Mouse (Mus musculus) ovary, postnatal 36 days (tissue): ENCODE results near the gene Cacna1e.
A peak's percentile ranks its signal among the peaks of the same experiment; 100 is the strongest.

Experiments
- DNase-seq: peaks from one replicate; pipeline ENCODE4 v3.0.0; 2022; ENCODE audit warnings: low spot score, mixed read lengths

The Cacna1e gene

DNA sequence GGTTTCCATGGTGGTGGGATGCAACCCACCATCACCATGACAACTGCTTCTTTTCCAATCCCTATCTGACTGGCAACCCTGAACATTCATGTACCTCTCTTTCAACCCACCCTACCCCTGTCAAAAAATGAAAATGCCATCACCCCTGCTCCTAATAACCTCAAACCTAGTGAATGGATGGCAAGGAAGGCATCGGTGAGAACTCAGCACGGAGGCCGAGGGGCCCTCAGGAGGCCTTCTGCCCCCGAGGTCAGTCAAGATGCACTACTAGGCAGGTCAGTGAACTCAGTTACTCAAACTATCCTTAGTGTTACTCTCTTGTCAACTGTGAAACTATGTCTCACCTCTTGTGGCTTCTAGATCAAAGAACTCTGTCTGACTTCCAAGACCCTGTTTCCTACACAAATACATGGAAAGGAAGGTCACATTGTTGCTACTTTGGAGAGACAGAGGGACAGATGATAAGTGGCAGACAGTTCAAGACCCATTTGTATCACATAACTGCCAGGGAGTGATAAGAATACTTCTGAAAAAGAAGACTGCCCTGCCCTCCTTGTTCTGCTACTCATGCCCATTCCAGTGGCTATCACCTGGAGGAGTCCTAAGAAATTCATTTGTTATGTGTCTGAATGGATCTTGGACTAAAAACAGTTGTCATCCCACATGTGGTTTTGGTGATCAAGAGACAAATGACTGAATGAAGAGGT is 176.6 kb downstream of the Cacna1e start:
- no peak for DNase-seq

DNA sequence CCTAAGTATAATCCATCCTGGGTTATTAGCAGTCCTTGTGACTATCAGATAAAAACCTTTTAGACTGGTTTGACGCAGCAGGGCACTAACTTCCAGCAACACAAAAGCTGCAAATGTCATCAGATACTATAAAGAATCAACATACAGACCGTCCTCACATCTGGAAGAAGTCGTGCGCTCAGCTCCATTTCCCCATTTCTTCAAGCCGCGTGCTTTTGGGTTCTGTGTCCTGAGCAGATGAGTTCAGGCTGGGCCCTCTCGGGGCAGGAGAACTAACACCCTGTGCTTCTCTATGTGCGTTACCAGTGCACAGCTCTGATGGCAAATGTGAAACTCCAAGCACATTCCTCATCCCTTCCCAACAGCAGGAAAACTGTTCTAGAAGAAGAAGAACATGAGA is 177.3 kb downstream of the Cacna1e start:
- DNase-seq: no peak

DNA sequence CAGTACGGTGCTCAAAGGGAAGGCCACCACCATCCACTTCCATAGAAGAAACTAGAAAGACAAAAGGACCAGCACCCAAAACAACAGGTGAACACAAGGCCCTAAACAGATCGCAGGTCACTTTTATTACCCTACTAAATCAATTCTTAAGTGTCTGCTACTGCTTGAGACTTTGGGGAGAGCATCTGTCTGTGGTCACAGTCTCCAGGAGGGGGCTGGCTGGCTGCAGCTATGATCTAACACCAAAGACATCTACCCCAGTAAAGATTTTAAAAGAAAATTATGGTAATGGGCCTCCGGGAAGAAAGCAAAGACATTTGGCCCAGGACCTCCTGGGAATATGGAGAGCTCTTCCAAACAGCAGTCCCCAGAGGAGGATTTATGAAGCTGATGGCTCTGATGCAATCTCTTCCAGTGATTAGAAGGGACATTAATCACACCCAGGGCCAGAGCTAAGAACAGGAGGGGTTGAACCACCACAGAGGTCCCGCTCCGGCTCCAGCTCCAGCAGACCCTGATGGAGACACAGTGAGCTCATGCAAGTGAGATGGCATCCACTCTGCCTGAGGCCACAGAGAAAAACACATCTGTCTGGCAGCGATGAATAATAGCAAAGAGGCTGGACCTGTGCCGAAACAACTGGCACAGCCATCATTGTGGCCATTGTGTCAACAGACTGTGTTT is 178.3 kb downstream of the Cacna1e start:
- no peak for DNase-seq

DNA sequence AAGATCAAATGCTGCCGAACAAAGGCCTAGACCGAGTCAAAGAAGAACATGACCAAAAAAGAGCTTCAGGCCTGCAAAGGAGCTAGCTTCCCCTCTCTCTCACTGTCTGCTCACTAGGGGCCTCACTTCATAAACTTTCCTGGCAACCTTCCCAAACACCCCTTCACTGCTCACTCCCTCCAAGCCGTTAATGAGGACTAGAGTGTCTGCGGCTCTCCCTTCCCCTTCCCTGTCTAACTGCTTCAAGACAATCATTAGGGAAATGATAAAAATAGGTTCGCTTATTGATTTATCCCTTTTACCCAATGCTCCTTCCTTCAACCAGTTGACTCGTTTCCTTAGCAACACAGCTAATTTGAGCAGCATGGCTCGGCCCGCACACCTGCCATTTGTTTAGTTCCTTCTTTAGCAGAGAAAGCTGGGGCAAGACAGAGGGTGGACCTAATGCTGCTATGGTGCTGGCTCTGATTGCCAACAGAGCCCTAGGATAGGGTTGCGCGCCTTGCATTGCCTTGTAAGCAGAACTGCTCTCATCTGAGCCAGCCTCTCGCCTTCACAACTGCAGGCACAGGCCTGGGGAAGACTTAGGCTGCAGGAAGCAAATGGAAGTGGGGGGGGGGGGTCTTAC is 179.6 kb downstream of the Cacna1e start:
- no peak for DNase-seq

DNA sequence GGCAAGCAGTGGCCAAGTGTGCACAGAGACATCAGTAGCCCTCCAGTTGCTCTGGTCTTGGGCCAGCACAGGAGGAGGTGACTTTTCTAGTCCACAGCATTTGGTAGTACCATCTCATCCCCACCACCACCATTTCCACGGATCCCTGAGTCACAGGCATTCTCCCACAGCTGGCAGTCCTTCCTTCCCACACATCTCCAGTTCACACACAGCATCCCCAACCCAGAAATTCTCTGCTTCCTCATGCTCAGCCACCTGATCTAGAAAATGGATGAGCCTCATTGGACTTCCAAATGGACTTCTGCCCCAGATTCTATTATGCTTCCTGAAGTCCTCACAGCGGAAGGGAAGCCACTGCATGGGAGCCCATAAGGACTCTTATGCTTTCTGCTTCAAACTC is 181.7 kb downstream of the Cacna1e start:
- no peak for DNase-seq

DNA sequence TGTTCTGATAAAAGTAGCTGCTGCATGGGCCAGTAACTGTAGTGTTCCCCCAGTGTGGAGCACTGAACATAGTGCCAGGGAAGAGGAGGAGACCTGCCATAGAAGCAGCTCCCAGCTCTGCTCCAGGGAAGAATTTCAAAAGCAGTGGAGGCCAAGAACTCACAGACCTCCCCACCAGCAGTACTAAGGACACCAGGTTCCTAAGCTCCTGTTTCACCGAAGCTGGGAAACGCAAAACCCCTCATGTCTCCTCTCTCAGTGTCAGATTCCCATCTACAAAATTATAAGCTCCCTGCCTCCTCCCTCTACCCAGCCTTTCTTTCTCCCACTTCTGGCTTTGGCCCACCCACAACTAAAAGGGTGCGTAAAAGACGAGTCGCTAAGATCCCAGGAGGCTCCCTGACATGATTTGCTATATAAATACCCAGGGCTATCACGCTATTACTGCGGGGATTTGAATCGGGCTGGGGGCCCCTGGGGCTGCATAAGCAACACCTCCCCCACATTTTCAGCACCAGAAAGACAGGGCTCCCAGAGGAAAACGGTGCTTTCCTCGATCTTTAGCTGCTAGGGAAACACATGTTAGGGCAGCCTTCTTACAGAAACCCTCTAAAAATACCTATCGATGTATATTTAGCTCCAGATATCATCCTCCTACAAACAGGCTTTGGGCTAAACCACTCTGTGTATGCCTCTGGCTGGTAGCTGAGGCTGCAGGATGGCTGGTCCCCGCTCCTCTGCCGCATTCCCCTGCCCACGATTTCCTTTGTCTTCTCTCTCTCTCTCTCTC is 195.2 kb downstream of the Cacna1e start:
- DNase-seq: no peak

DNA sequence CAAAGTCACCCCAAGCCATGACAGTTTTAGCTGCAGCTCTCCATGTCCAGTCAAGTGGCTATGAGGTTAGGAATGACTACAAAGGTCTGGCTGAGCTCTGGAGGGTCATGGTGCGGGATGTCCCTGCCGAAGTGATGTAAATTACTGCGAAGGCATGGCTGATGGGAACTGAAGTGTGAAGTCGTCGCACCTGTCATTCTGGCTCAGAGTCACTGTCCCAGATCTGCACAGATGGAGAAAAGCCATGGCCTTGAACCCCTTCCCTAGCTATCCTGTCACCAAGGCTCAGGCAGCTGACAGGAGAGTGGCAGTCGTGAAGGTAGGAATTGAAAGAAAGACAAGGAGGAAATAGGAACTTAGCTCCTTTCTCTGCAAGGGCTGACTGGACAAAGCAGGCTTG is 197.4 kb downstream of the Cacna1e start:
- DNase-seq: no peak

DNA sequence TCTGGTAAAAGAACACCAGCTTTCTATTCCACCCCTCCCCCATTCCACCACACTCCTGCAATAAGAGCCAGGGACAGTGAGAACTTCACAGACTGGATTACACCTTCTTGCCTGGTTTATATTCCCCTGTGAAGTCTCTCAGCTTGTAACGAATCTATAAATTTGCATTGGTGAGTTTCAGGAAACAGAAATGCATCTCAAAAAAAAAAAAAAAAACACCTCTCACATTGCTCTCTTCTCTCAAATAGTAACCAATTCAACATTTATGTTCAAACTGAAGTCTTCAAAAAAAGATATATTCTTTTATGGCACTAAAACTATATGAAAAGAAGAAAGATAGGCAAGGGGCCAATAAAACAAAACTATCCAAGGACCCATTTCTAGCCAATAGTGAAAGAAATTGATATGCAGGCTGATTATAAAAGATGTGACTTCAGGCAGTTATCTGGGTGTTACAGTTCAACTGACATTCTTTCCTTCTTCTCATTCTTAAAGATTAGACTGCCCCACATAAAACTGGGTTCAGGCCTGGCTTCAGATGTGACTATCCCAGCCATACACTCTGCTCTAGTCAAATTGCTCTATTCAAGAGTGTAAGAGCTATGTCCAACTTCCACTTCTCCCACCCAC is 200.7 kb downstream of the Cacna1e start:
- no peak for DNase-seq

DNA sequence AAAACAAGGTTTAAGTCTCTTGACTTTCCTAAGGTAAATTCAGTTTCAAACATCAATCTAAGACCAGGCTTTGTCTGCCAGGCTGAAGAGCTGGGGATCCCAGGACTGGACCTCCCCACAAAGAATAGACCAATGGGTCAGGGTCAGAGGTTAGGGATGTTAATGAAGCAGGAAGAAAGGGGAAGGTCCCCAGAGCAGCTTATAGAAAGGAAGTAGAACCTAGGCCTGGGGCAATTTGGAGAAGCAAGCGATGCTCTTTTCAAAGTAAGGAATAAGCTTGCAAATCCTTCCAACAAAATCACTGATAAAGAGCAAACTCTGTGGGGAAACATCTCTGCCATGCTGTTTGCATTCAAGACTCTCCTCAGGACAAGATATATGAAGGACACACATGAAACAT is 205.3 kb downstream of the Cacna1e start:
- no peak for DNase-seq

DNA sequence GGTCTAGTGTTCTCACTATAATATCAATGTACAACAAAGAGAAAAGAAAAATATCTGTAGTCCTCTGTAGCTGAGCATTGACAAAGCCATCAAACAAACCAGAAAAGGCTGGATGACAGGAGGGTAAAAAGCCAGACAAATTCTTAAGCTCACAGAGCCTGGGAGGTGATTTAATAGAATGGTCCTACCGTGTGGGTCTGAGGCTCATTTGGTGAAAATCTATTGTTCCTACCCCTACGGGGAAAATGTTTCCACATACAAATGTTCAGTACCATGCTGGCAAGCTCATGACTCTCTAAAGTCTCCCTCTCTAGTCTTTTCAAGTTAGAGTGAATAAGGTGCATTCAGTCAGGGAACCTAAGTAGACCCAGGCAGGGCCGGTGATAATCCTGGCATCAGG is 206.2 kb downstream of the Cacna1e start:
- DNase-seq: no peak

DNA sequence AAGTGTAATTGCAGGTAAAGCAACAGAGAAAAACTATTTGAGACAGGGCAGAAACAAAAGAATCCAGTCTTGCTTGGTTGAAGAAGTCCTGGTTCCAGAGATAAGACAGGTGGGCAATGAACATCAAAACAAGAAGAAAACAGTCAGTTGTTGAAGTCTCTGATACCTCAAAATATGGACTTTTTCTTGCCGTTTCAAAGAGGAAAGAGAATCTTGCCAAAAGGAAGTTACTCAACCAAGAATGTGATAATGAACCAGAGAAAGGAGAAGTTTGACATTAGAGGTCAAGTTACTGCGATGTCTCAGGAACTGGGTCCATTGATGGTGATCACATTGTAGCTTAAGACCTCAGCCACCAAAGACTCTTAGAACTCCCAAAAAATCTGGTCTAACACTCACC is 206.6 kb downstream of the Cacna1e start:
- no peak for DNase-seq

DNA sequence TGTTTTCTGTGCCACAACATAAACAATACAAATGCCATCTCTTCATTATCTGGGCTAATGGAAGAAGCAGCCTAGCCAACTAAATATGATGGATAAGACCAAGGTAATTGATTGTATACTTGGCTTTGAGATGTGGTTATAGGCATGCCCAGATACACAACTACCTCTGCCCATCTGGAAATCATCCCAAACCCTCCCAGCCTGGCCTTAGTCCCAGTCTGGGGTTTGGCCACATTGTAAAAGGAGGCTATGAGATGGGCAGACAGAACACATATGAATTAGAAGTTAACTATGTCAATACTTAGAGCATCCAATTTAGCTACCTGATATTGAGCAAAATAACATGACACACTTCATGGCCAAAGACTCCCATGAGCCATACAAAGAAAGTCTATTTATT is 220.6 kb downstream of the Cacna1e start:
- no peak for DNase-seq

DNA sequence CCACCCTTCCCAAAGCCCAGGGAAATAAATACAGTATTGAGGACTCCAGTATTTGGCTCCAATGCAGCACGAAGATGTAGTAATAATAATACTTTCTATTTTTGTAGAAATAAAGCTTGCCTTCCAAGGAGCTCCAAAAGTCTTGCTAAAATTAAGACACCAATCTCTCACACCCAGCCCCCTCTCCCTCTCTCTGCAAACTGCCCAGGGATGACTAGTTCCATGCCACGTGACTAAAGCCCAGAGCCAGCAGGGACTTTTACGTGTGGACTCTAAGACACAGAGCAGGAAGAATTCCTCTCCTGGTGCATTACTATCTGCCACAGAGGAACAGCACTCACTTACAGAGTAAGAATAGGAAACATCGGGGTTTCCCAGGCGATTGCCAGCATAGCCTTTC is 222.3 kb downstream of the Cacna1e start:
- DNase-seq: no peak

DNA sequence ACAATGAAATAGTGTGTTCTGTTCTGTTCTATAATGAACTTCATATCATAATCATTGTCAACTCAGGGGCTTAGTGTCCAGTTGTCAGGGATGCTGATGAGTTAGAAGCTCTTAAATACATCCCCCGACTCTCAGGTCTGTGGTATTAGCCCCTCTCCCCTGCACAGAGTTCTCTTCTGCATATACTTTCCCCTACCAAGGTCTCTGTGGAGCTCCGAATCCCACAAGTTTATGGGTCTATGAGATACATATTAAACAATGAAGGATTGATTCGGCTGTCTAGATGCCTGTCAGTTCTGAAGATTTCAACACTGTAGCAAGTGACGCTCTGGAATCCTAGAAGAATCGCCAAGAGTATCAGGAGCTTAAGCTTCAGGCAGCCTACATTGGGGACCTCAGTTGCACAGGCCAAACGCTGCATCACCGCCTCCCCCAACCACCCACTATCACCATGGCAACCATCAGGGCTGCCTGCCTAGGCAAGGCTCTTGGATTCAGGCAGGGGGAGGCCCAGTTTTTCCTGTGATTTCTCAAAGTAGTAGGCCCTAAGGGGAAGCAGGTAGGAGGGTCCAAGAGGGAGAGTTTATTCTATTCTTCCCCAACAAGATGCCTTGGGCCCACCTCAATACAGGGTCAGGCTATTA is 223.0 kb downstream of the Cacna1e start:
- peak; percentile 6 for DNase-seq

DNA sequence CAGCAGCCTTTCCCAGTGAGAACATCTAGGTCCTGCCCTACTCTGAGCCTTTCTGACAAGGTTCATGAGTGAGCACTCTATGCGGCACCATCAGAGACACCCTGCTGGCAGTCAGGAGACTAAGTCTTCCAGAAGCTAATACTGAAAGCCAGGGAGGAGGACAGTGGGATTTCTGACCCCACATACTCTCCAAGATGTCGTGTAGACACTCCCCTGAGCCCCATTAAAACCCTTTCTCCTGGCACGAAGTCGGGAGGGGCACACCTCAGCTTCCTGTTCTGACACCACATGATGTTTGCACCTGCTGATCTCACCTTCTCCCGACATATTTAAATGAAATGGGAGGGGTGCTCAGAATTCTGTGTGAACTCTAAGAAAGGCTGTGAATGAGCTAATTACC is 226.9 kb downstream of the Cacna1e start:
- DNase-seq: no peak

DNA sequence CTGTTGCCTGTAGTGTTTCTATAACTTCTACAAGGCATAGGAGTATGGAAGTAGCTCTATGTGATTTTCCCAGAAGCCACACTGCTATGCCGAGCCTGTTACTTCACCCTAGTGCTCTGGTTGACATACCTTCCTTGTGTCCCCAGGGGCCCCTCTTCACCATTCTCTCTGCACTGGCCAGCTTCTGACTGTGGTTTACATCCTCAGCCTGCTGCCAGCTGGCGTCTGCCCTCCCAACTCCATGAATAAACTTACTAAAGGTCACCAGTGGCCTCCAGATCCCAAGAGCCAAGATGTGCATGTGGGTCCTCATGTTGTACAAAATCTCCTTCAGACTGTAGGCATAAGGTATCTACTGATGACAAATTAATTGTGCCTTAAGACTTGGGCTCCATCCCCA is 230.3 kb downstream of the Cacna1e start:
- no peak for DNase-seq

DNA sequence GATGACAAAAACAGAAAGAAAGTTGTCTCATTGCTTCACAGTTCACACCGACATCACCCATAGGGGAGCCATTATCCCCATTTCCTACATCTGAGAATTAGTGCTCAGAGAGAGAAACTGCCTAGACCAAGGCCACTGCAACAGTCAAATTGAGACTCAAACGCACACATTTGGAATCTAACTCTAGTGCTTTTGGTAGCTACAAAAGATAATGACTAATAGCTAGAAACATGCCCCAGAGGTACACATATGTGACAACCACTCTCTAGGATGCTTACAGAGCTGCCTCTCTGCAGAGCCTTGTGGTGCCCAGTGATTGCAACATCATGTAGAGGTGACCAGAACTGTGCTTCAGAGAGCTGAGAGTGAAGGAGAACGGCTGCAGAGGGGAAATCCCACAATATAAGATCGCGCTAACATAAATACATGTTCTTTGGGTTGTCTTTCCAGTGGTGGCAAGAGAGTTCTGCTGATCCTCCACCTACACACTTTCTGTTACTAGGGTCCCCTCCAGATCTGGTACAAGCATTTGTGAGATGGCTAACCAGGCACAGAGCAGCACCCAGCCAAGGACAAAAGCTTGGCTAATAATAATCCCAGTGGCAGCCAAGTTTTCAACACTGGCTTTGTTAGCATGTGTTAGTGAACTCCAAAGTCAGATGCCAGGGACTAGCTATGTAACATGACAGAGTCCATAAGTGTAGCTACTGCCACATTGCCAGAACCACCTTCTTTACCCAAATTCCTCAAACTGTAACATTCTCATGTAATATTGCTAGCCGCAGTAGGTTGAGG is 237.9 kb downstream of the Cacna1e start:
- DNase-seq: no peak

DNA sequence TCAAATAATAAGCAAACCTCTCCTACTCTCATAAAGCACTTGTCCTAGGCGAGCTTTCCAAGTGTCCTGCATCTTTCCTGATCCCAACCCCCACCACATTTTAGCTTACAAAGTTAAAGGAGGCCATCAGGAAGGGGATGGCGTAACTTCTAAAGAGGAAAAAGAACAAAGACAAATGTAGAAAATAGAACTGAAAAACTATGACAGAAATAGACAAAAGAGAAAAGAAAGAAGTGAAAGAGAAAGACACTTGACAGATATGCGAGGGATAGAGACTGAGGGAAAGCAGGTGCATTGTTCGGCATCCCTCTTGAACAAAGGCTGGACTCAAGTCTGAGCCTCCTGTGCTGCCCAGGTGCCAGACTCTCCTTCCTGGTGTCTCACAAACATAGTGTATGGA is 246.5 kb downstream of the Cacna1e start:
- no peak for DNase-seq

DNA sequence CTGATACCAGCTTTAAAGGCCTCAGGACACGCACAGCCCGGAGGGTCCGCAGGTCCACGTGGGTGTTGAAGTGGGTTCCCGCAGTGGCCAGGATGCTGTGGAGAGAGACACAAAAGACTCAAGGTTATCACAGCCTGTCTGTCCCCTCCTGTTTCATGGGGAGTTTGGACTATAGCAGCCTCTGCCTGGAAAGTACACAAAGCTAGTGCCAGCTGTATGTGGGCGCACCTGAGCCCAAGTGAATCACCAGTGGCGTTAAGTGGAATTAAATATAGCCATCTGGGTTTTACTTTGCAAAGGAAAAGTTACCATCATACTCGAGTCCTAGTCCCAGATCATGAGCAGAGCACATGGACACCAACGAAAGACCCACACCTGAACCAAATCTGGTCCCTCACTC is 248.5 kb downstream of the Cacna1e start:
- no peak for DNase-seq

DNA sequence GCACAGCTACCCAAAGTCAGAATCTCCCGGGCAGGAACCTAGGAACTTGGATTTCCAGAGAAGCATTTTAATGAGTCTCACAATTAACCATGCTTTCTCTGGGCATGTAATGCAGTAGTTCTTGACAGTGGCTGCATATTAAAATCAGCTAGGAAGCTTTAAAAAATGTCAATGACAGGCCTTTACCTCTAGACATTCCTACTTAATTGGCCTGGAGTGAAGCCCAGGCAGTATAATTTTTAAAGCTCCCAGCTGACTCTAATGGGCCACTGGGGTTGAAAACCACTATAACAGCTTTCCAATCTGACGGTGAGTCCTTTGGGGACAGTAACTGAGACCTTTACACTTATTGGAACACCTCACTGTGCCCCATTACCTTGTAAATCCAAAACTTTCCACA is 251.4 kb downstream of the Cacna1e start:
- DNase-seq: no peak
